Mouse (Mus musculus): ENCODE data around the gene Golga7b. TPM values are rescaled to one million over a fixed set of nuclear protein-coding genes. Genes with fewer than 3 reads are reported as not detected.

The Golga7b gene
- total RNA-seq, 2 experiments from 2014 or later: 0.67 to 0.83 TPM

GRCm38 (mm10) chr19:42246626-42247025, 748 bp upstream of the Golga7b start:
- intact Hi-C loops (cut with DNase I): no loop called here
- DNase-seq (ENCODE audit: low spot score): no peak

- no peak for DNase-seq (ENCODE audit: low spot score)
- intact Hi-C loops (cut with DNase I): no loop called here
These were observed 2.9 kb downstream of the Golga7b start for GRCm38 (mm10) chr19:42249976-42250914.

DNA sequence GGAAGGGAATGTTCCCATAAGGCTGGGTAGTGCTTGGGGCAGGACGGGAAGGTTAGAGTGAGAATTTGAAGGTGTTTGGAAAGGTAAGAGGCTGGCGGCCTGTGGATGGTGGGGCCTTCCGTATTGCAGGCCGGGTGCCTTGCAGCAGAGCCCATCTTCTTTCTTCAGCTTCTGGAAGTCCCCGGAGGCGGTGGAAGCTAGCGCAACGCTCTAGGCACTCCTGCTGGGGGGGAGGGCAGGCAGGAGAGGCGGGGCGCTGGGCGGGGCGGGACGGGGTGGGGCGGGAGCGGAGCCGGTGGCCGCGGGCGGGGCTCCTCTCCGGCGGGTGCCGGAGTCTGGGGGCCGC, 8.0 kb downstream of the Golga7b start:
- DNase-seq (ENCODE audit: low spot score): no peak
- intact Hi-C loops (cut with DNase I): no loop called here

GRCm38 (mm10) chr19:42255784-42256610, 8.6 kb downstream of the Golga7b start:
- DNase-seq (ENCODE audit: low spot score): no peak
- intact Hi-C loops (cut with DNase I): no loop called here

- no peak for DNase-seq (ENCODE audit: low spot score)
- intact Hi-C loops (cut with DNase I): no loop called here
These were observed 9.4 kb downstream of the Golga7b start for GRCm38 (mm10) chr19:42256611-42257240.

DNA sequence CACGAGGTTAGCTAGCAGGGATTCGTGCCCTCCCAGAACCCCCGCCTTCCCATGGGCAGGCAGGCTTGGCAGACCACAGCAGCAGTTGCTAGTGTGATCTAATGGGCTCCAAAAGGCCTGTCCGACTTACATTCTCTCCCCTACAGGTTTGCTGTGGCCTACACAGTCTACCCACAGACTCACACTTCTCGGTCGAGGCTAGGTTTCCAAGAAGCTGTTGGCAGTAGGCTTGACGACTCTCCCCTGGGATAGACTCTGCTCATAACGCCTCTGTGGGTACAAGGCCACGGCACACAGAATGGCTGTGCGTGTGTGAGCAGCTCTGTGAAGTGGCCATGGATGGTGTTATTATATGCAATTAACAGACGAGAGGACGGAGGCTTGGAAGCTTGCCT, 9.9 kb downstream of the Golga7b start:
- intact Hi-C loops (cut with DNase I): no loop called here
- DNase-seq (ENCODE audit: low spot score): no peak

DNA sequence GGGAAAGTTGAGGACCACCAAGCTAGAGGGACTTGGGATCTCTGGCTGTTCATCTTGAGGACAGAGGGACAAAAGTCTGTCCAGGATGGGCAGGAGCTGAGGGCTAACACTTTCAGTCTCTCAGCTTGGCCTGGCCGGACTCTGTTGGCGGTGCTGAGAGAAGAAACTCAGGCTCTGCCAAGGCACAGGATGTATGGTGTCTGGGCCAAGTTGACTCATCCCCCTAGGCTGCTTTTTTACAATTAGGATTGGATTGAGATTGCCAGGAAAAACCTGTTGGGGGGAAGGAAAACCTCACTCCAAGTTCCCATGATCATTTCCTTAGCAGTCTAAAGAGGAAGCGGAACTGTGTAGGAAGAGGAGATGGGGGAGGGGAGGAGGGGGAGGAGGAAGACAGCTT, 10.7 kb downstream of the Golga7b start:
- DNase-seq (ENCODE audit: low spot score): no peak
- intact Hi-C loops (cut with DNase I): no loop called here

DNA sequence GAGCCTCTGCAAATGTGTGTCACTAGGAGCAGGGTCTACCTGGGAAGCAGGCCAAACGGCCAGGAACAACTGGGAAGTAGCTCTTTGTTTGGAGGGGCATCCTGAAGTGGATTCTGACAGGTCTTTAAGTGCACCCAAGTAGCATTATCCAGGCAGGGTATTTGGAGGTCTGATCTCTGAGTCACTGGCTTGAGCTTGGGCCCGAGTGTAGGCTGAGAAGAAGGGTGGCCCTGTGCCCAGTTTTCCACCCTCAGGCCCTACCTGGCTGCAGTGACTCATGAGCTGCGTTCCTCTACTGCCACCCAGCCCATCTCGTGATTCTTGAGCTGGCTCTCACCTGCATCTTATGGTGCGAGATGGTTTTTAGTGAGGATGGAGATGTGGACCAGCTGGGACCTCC, 11.2 kb downstream of the Golga7b start:
- no peak for DNase-seq (ENCODE audit: low spot score)
- intact Hi-C loops (cut with DNase I): no loop called here

DNA sequence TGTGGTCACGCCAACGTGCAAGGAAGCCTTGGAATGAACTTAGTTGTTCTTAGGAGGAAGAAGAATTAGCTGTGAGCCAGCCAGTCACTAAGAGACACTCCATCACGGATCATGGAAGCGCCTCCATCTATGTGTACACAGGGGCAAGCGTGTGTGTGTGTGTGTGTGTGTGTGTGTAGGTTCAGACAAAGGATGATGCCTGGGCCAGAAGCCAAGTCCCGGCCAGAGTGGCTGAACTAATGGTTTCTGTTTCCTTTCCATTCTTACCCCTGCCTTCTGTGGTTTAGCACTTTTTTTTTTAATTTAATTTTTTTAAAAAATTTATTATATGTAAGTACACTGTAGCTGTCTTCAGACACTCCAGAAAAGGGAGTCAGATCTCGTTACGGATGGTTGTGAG, 13.1 kb downstream of the Golga7b start:
- intact Hi-C loops (cut with DNase I): no loop called here
- no peak for DNase-seq (ENCODE audit: low spot score)

DNA sequence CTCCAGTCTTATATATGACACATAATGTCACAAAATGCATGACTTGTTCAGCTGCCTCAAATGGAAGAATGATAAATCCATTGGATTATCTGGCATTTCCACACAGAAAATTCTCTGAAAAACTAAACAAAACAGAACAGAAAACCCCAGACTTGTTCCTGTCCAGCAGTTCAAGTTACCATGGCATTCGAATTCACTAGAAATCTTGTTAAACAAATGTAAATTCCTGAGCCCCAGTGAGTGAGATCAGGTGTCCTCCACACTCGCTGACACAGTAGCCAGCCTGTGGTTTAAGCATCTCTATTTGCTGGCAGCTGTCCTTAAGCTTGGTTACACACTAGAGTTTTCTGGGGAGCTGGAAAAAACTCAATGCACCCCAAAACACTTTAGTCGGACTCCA, 16.1 kb downstream of the Golga7b start:
- intact Hi-C loops (cut with DNase I): no loop called here
- DNase-seq (ENCODE audit: low spot score): no peak

- intact Hi-C loops (cut with DNase I): no loop called here
- no peak for DNase-seq (ENCODE audit: low spot score)
These were observed 21.0 kb downstream of the Golga7b start for GRCm38 (mm10) chr19:42268337-42268736.

DNA sequence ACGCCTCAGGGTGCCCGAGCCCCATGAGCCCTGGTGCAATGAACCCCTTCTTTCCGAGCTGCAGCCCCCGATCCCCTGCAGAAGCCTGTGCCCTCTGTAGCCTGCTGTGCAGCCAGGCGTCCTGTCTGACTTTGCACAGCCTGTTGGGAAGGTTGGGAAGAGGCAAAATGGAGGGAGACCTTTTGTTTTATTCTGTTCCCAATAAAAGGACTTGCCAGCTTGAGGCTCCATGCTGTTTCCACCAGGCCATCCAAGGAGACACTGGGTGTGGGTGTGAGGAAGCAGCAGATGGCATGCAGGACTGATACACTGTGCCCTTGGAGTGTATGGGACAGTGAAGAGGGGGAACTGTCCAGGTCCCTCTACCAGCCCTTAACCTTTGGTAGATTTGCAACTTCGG, 22.7 kb downstream of the Golga7b start:
- no peak for DNase-seq (ENCODE audit: low spot score)
- intact Hi-C loops (cut with DNase I): no loop called here

- intact Hi-C loops (cut with DNase I): no loop called here
- DNase-seq (ENCODE audit: low spot score): no peak
These were observed 23.8 kb downstream of the Golga7b start for GRCm38 (mm10) chr19:42271182-42271581.

DNA sequence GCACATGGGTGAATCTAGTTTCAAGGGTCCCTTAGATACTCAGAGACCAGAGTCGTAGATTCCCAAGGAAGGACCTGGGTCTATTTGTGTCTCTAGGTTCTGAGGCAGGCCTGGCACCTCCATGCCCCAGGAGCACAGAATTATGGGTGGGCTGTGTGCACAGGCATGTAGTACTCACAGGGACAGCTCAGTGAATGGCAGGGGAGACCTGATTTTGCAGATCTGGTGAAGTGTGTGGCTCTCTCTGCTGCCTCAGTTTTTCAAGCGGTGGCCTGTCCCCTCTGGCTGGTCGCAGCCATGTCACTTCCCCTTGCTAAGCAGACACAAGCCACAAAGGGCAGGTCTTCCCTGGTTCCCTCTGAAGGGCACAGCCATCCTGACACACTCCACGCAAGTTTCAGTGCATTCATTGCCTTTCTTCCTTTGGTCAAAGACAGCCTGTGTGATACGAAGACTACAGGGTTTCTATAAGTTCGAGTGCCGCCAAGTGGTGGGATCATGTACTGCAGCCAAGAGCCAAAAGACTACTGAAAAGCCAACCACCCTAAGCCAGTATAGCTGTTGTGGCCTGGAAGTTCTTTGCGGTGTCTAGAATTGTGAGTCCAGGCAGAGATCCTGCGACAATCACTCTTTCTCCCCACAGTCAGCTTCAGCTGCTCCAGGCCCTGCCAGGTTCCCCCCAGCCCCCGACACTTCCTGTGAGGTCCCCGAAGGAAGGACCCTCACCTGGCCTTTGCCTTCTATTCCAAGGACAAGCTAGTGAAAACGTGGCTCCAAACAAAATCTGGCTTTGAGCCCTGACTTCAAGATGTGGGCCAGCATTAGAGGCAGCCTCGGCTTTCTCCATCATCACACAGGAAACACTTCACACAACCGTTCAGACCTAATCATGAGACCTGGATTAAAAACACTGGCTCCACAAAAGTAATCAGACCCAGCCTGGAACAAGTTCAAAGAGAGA, 24.9 kb downstream of the Golga7b start:
- intact Hi-C loops (cut with DNase I): loop anchor here (1.0 kb wide), 2 partner anchors 55 to 82 kb away; no protein-coding TSS in a partner anchor

DNA sequence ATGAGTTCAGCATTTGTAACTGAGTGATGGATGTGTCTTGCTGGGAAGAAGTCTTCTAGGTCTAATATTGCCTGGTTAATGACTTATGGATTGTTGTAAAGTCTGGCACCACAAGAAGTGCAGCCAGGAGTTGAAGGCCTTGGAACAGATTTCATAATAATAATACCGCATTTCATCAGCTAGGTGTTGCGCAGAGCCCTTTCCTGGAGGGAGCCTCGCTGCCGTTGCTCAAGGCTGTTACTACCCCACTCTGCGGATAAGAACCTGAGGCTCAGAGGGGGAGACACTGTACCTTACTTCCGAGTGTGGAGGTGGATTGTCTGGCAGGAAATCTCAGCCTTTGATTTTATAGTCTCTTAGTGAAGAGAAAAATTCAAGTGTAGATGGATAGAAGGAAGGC, 29.9 kb downstream of the Golga7b start:
- DNase-seq (ENCODE audit: low spot score): no peak
- intact Hi-C loops (cut with DNase I): no loop called here

More for the DNA sequence above, 24.9 kb downstream of the Golga7b start:
- DNase-seq (ENCODE audit: low spot score): no peak

DNA sequence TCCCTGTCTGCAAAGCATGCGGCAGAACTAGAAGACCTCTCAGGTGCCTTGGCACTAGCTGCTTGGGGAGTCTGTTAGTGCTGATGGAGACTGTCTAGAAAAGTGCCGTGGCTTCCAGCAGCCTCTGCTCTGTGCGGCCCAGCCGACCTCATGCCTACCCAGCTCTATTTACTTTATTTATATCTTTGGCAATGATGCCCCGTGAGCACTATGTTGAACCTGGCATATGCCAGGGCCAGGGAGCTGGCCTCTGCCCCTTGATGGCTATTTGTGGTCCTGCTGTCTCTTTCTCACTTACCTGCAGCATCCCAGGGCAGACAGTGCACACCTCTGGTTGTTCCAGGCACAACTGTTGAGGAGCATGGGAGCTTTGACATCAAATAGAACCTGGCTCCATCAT, 31.1 kb downstream of the Golga7b start:
- intact Hi-C loops (cut with DNase I): no loop called here

DNA sequence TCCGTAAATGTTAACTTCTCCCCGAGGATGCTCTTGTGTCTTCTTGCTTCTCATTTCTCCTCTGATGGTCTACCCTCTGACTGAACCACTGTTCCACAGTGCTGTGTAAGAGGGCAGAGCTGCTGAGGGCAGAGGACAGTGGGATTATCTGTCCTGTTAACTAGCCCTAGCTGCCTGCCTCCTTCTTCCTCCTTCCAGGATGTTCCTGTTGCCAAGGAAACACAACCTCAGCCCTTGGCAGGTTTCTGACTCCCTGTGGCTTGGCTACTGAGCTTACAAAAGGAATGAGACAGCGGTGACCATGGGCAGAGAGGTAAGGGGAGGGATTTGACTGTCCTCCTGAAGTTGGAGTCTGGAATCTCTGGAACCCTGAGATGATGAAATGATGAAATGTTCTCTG, 32.2 kb downstream of the Golga7b start:
- intact Hi-C loops (cut with DNase I): no loop called here
- no peak for DNase-seq (ENCODE audit: low spot score)

More for the DNA sequence above, 31.1 kb downstream of the Golga7b start:
- no peak for DNase-seq (ENCODE audit: low spot score)

- intact Hi-C loops (cut with DNase I): no loop called here
- no peak for DNase-seq (ENCODE audit: low spot score)
These were observed 36.8 kb downstream of the Golga7b start for GRCm38 (mm10) chr19:42284178-42284577.

GRCm38 (mm10) chr19:42288361-42288760, 41.0 kb downstream of the Golga7b start:
- no peak for DNase-seq (ENCODE audit: low spot score)
- intact Hi-C loops (cut with DNase I): no loop called here
